14 mouse cellular contexts compared by ENCODE assay signal in the genomic region with DNA sequence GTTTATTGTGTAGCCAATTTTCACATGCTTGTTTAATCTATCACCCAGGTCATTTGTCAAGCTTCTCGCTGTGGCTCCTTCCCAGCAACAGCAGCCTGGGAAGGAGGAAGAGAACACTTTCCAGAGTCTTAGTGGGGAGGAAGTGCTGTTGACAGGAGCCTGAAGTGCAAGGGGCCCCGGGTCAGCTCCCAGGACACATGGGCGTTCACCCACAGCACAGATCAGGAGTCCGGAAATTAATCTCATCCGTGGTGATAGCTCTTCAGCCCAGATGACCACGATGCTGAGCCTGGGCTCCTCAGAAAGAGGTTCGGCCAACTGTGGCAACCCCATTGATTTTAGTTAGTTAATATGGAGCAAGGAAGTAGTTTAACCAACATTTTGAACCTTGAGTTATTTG.
"Had no signal": no experiment of that assay in that cellular context is flagged by ENCODE, and none has a peak within 500 bp of the region (broad histone marks: within the 10 kb centered on the region; RNA-seq: fewer than 3 reads in every experiment).

No protein-coding gene starts in this region.

- H3K36me3 ChIP-seq: limb, embryonic 15.5 days; liver, embryonic 12.5 days; lung, embryonic 15.5 days; midbrain, embryonic 12.5 days; neural tube, embryonic 13.5 days; stomach, embryonic 15.5 days had no signal

- DNase-seq: kidney, adult 11 months; layer of hippocampus, adult 9-11 months; layer of hippocampus, postnatal 36 days; retina, postnatal 1 day; right cerebral cortex, postnatal 4 days; thymus, adult 2 months; thymus, postnatal 25 days had no signal

- H3K9ac ChIP-seq: limb, embryonic 15.5 days; liver, embryonic 12.5 days; lung, embryonic 15.5 days; midbrain, embryonic 12.5 days; neural tube, embryonic 13.5 days; stomach, embryonic 15.5 days had no signal

- ATAC-seq: liver, embryonic 12.5 days; midbrain, embryonic 16.5 days had no signal

- H3K9me3 ChIP-seq: limb, embryonic 15.5 days; liver, embryonic 12.5 days; lung, embryonic 15.5 days; midbrain, embryonic 12.5 days; neural tube, embryonic 13.5 days; stomach, embryonic 15.5 days had no signal

- H3K4me1 ChIP-seq: limb, embryonic 15.5 days; midbrain, embryonic 12.5 days; neural tube, embryonic 13.5 days; stomach, embryonic 15.5 days had no signal

- H3K27me3 ChIP-seq: limb, embryonic 15.5 days; liver, embryonic 12.5 days; lung, embryonic 15.5 days; midbrain, embryonic 12.5 days; neural tube, embryonic 13.5 days; stomach, embryonic 15.5 days had no signal

- H3K27ac ChIP-seq: limb, embryonic 15.5 days; liver, embryonic 12.5 days; lung, embryonic 15.5 days; midbrain, embryonic 12.5 days; neural tube, embryonic 13.5 days; stomach, embryonic 15.5 days had no signal

- H3K4me3 ChIP-seq: limb, embryonic 15.5 days; liver, embryonic 12.5 days; lung, embryonic 15.5 days; midbrain, embryonic 12.5 days; neural tube, embryonic 13.5 days; stomach, embryonic 15.5 days had no signal

- H3K4me2 ChIP-seq: limb, embryonic 15.5 days; liver, embryonic 12.5 days; lung, embryonic 15.5 days; midbrain, embryonic 12.5 days; neural tube, embryonic 13.5 days; stomach, embryonic 15.5 days had no signal
